Mouse (Mus musculus): ENCODE data around the gene Hs3st6.

GRCm38 (mm10) chr17:24734513-24734912, 18.3 kb upstream of the Hs3st6 start:
- no peak for TF ChIP-seq CHD2 (IDR thresholded peaks at IDR 0.05; ENCODE audit: low read depth, low read length)
- no peak for TF ChIP-seq ZNF384 (IDR thresholded peaks at IDR 0.05; ENCODE audit: low read depth, low read length)
- no peak for TF ChIP-seq ZC3H11A (IDR thresholded peaks at IDR 0.05; ENCODE audit: borderline replicate concordance, low read depth, low read length)
- no peak for TF ChIP-seq HCFC1 (IDR thresholded peaks at IDR 0.05; ENCODE audit: borderline replicate concordance, insufficient read depth, low read length)

Measured in ES-E14 (cell line).